Mouse (Mus musculus): ENCODE data around the gene Tead2. TPM values are rescaled to one million over a fixed set of nuclear protein-coding genes. Genes with fewer than 3 reads are reported as not detected.

The Tead2 gene
- polyA plus RNA-seq, 1 experiment, result 4.7 TPM

- DNase-seq, result no peak
- H3K4me3 ChIP-seq (replicated peaks; ENCODE audit: insufficient read depth, low read depth, low read length), result no peak overlapping the region
- WGBS, result 86% methylated on average over 7 of the region's 7 CpGs
- H3K4me1 ChIP-seq (ENCODE audit: control insufficient read depth, insufficient read depth, low read length), result no peaks in the 10 kb centered on the region; the same call in 1 of the 2 replicates
- TF ChIP-seq POLR2A (IDR thresholded peaks at IDR 0.05; ENCODE audit: borderline replicate concordance, insufficient read depth, low read length), result no peak
- TF ChIP-seq CTCF (IDR thresholded peaks at IDR 0.05; ENCODE audit: borderline replicate concordance, insufficient read depth, low read depth, low read length), result no peak
- peaks cover 2% of the 10 kb centered on the region; the same call in 1 of the 2 replicates for H3K27me3 ChIP-seq (ENCODE audit: control insufficient read depth, insufficient read depth, low read length)
- H3K27ac ChIP-seq (ENCODE audit: insufficient read depth, low read length), result no peak overlapping the region
Observed at GRCm38 (mm10) chr7:45212356-45212755, 3.2 kb upstream of the Tead2 start.

GRCm38 (mm10) chr7:45213708-45214107, 1.8 kb upstream of the Tead2 start:
- H3K27ac ChIP-seq (ENCODE audit: insufficient read depth, low read length), result no peak overlapping the region
- H3K27me3 ChIP-seq (ENCODE audit: control insufficient read depth, insufficient read depth, low read length), result peaks cover 2% of the 10 kb centered on the region; the same call in 1 of the 2 replicates
- 86% methylated on average over 5 of the region's 5 CpGs for WGBS
- no peak for TF ChIP-seq POLR2A (IDR thresholded peaks at IDR 0.05; ENCODE audit: borderline replicate concordance, insufficient read depth, low read length)
- no peak for TF ChIP-seq CTCF (IDR thresholded peaks at IDR 0.05; ENCODE audit: borderline replicate concordance, insufficient read depth, low read depth, low read length)
- H3K4me1 ChIP-seq (ENCODE audit: control insufficient read depth, insufficient read depth, low read length), result no peaks in the 10 kb centered on the region; the same call in 1 of the 2 replicates
- H3K4me3 ChIP-seq (replicated peaks; ENCODE audit: insufficient read depth, low read depth, low read length), result no peak overlapping the region
- no peak for DNase-seq

DNA sequence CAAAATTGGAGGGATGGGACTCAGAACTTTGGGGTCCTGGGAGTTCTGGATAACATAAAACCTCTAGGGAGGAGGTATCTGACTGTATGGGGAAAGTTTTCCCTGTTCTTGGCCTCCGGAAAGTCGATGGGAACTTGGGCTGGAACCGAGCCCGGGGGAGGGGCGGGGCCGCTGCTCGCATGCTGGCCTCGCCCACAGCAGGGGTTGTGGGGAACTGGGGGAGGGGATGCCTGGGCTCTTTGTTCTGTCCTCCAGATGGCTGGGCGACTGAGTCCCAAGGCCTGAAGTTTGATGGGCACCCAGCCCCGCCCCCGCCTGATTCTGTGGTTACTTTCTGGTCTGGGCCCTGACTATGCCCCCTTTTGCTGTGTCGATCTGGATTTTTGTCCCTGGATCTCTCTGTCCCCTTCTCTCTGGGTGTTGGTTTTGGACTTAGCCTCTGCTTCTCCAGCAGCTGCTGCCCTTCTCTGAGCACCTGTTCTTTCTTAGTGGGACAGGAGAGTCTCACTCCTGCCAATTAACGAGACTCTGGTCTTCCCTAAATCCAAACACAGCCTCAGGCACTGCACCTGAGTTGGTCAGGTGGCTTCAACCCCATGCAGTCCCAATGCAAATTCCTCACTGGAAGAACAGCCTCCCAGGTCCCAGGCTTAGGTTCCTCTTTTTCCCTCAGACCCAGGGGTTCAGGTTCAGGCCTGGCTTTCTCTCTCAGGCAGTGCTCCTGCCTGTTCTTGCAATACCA, 1.1 kb downstream of the Tead2 start:
- 8% methylated on average over 13 of the region's 13 CpGs for WGBS
- DNase-seq, result no peak
- Histone ChIP-seq H3K27me3 (ENCODE audit: control insufficient read depth, insufficient read depth, low read length) (peaks cover 2% of the 10 kb centered on the region; the same call in 1 of the 2 replicates), H3K4me3 (replicated peaks; ENCODE audit: insufficient read depth, low read depth, low read length) (no peak overlapping the region), H3K27ac (ENCODE audit: insufficient read depth, low read length) (no peak overlapping the region), H3K4me1 (ENCODE audit: control insufficient read depth, insufficient read depth, low read length) (no peaks in the 10 kb centered on the region; the same call in 1 of the 2 replicates)
- TF ChIP-seq CTCF (IDR thresholded peaks at IDR 0.05; ENCODE audit: borderline replicate concordance, insufficient read depth, low read depth, low read length) (no peak), POLR2A (IDR thresholded peaks at IDR 0.05; ENCODE audit: borderline replicate concordance, insufficient read depth, low read length) (no peak)

DNA sequence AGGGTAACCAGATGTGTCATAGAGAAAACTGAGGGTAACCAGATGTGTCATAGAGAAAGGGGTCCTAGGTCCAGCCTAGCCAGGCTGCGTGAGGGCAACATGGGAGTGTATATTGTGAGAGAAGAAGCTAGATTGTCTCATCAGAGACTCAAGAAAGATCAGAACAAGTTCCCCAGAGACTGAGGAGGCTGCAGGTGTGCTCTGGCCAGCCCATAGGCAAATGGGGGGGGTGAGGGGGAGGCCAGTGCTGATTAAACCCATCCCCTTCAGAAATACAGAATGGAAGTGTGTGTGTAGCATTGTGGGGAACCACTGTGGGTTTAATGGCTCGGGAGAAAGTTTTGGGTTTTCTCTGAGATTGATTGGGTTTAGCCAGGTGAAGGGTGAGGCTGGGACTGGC, 6.1 kb downstream of the Tead2 start:
- no peak overlapping the region for H3K4me3 ChIP-seq (replicated peaks; ENCODE audit: insufficient read depth, low read depth, low read length)
- DNase-seq, result no peak
- H3K4me1 ChIP-seq (ENCODE audit: control insufficient read depth, insufficient read depth, low read length), result no peaks in the 10 kb centered on the region
- WGBS, result 88% methylated on average over 2 of the region's 2 CpGs
- no peaks in the 10 kb centered on the region for H3K27me3 ChIP-seq (ENCODE audit: control insufficient read depth, insufficient read depth, low read length)
- no peak for TF ChIP-seq POLR2A (IDR thresholded peaks at IDR 0.05; ENCODE audit: borderline replicate concordance, insufficient read depth, low read length)
- TF ChIP-seq CTCF (IDR thresholded peaks at IDR 0.05; ENCODE audit: borderline replicate concordance, insufficient read depth, low read depth, low read length), result no peak
- H3K27ac ChIP-seq (ENCODE audit: insufficient read depth, low read length), result no peak overlapping the region

GRCm38 (mm10) chr7:45224826-45225225, 9.3 kb downstream of the Tead2 start:
- no peak for DNase-seq
- Histone ChIP-seq H3K4me1 (ENCODE audit: control insufficient read depth, insufficient read depth, low read length) (no peaks in the 10 kb centered on the region), H3K4me3 (replicated peaks; ENCODE audit: insufficient read depth, low read depth, low read length) (no peak overlapping the region), H3K27me3 (ENCODE audit: control insufficient read depth, insufficient read depth, low read length) (no peaks in the 10 kb centered on the region), H3K27ac (ENCODE audit: insufficient read depth, low read length) (no peak overlapping the region)
- TF ChIP-seq POLR2A (IDR thresholded peaks at IDR 0.05; ENCODE audit: borderline replicate concordance, insufficient read depth, low read length), result no peak
- WGBS, result 70% methylated on average over 7 of the region's 7 CpGs

DNA sequence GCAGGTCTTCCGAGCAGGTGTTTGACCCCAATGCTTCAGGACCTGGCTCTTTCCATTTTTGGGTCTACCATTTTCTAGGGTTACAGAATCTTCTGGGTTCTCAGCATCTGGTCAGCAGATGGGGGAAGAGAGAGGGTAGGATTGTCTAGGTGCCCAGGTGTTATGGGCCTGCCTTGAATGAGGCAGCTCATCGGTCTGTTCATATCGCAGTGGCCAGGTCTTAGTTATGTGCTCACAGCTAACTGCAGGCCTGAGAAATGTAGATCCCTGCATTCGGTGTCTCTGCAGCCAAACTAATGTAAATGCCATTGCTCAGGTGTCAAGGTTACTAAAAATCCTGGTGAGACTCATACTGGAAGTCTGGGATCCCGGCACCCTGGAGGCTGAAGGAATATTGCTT, 10.9 kb downstream of the Tead2 start:
- Histone ChIP-seq H3K4me3 (replicated peaks; ENCODE audit: insufficient read depth, low read depth, low read length) (no peak overlapping the region), H3K4me1 (ENCODE audit: control insufficient read depth, insufficient read depth, low read length) (no peaks in the 10 kb centered on the region), H3K27ac (ENCODE audit: insufficient read depth, low read length) (no peak overlapping the region), H3K27me3 (ENCODE audit: control insufficient read depth, insufficient read depth, low read length) (no peaks in the 10 kb centered on the region)
- TF ChIP-seq POLR2A (IDR thresholded peaks at IDR 0.05; ENCODE audit: borderline replicate concordance, insufficient read depth, low read length) (no peak), CTCF (IDR thresholded peaks at IDR 0.05; ENCODE audit: borderline replicate concordance, insufficient read depth, low read depth, low read length) (no peak)
- WGBS, result 96% methylated on average over 5 of the region's 5 CpGs
- no peak for DNase-seq

- Histone ChIP-seq H3K27ac (ENCODE audit: insufficient read depth, low read length) (no peak overlapping the region), H3K4me3 (replicated peaks; ENCODE audit: insufficient read depth, low read depth, low read length) (no peak overlapping the region), H3K27me3 (ENCODE audit: control insufficient read depth, insufficient read depth, low read length) (no peaks in the 10 kb centered on the region), H3K4me1 (ENCODE audit: control insufficient read depth, insufficient read depth, low read length) (peaks cover 1% of the 10 kb centered on the region)
- DNase-seq, result no peak
- TF ChIP-seq CTCF (IDR thresholded peaks at IDR 0.05; ENCODE audit: borderline replicate concordance, insufficient read depth, low read depth, low read length) (no peak), POLR2A (IDR thresholded peaks at IDR 0.05; ENCODE audit: borderline replicate concordance, insufficient read depth, low read length) (no peak)
- WGBS, result 57% methylated on average over 18 of the region's 18 CpGs
Observed at GRCm38 (mm10) chr7:45228548-45228947, 13.0 kb downstream of the Tead2 start.

DNA sequence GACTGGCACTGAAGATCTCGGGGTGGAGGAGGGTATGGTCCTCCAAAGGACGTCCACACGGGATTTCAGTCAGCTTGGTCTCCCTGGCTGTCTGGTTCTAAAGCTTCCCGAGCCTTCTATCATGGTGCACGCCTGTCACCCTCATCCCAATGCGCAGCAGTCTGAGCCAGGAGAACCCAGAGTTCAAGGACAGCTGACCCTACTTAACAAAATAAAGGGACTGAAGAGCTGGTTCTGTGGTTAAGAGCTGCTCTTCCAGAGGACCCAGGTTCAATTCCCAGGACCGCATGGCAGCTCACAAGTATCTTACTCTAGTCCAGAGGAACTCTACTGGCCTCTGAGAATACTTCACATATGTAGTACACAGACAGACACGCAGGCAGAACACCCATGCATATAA, 13.5 kb downstream of the Tead2 start:
- TF ChIP-seq POLR2A (IDR thresholded peaks at IDR 0.05; ENCODE audit: borderline replicate concordance, insufficient read depth, low read length), result no peak
- TF ChIP-seq CTCF (IDR thresholded peaks at IDR 0.05; ENCODE audit: borderline replicate concordance, insufficient read depth, low read depth, low read length), result no peak
- Histone ChIP-seq H3K4me3 (replicated peaks; ENCODE audit: insufficient read depth, low read depth, low read length) (no peak overlapping the region), H3K4me1 (ENCODE audit: control insufficient read depth, insufficient read depth, low read length) (peaks cover 6% of the 10 kb centered on the region), H3K27me3 (ENCODE audit: control insufficient read depth, insufficient read depth, low read length) (no peaks in the 10 kb centered on the region), H3K27ac (ENCODE audit: insufficient read depth, low read length) (no peak overlapping the region)
- WGBS, result 90% methylated on average over 8 of the region's 8 CpGs
- DNase-seq, result no peak
